Mouse (Mus musculus): ENCODE data around the gene Cryzl1. TPM values are rescaled to one million over a fixed set of nuclear protein-coding genes. Genes with fewer than 3 reads are reported as not detected.

Cryzl1 gene
- total and polyA plus RNA-seq, 2 experiments from 2014 or later: 6.6 to 51.8 TPM

GRCm38 (mm10) chr16:91640171-91640570 is 88.6 kb downstream of the Cryzl1 start:
- H3K4me3 ChIP-seq (ENCODE audit: low read depth, low read length): no peak overlapping the region
- H3K4me2 ChIP-seq (ENCODE audit: low read depth, low read length): no peak overlapping the region
- no peaks in the 10 kb centered on the region for H3K9me3 ChIP-seq (replicated peaks; ENCODE audit: control insufficient read depth, low read length)
- H3K27ac ChIP-seq (ENCODE audit: low read depth): no peak overlapping the region
- DNase-seq (ENCODE audit: low spot score) (no peak), ATAC-seq (ENCODE audit: insufficient read depth, low read depth) (no peak)
- WGBS: 91% methylated on average over 8 of the region's 8 CpGs
- no peaks in the 10 kb centered on the region for H3K27me3 ChIP-seq (ENCODE audit: control insufficient read depth, insufficient read depth, low read length)
- peaks cover 81% of the 10 kb centered on the region for H3K36me3 ChIP-seq (replicated peaks; ENCODE audit: control insufficient read depth, insufficient read depth, low read length)
- H3K9ac ChIP-seq (replicated peaks; ENCODE audit: low read depth, low read length): no peak overlapping the region
- no peak for TF ChIP-seq CTCF (IDR thresholded peaks at IDR 0.05; ENCODE audit: low read depth)
- no peak for TF ChIP-seq EP300 (IDR thresholded peaks at IDR 0.05; ENCODE audit: low read depth)
- H3K4me1 ChIP-seq (ENCODE audit: control insufficient read depth, insufficient read depth): no peaks in the 10 kb centered on the region

GRCm38 (mm10) chr16:91639636-91640035 is 89.1 kb downstream of the Cryzl1 start:
- Histone ChIP-seq H3K36me3 (replicated peaks; ENCODE audit: control insufficient read depth, insufficient read depth, low read length) (peaks cover 86% of the 10 kb centered on the region), H3K4me2 (ENCODE audit: low read depth, low read length) (no peak overlapping the region), H3K9ac (replicated peaks; ENCODE audit: low read depth, low read length) (no peak overlapping the region), H3K27ac (ENCODE audit: low read depth) (no peak overlapping the region), H3K9me3 (replicated peaks; ENCODE audit: control insufficient read depth, low read length) (no peaks in the 10 kb centered on the region), H3K4me1 (ENCODE audit: control insufficient read depth, insufficient read depth) (no peaks in the 10 kb centered on the region), H3K4me3 (ENCODE audit: low read depth, low read length) (no peak overlapping the region), H3K27me3 (ENCODE audit: control insufficient read depth, insufficient read depth, low read length) (no peaks in the 10 kb centered on the region)
- WGBS: 92% methylated on average over 2 of the region's 2 CpGs
- TF ChIP-seq EP300 (IDR thresholded peaks at IDR 0.05; ENCODE audit: low read depth): no peak
- TF ChIP-seq CTCF (IDR thresholded peaks at IDR 0.05; ENCODE audit: low read depth): no peak
- DNase-seq (ENCODE audit: low spot score) (no peak), ATAC-seq (ENCODE audit: insufficient read depth, low read depth) (no peak)

Other genes starting within 250 kb of the Cryzl1 start
- gene Ifnar1, start 243.7 kb downstream of the Cryzl1 start, total RNA-seq (2014; rRNA removed; ENCODE audit: low replicate concordance): 32.6 and 42.6 TPM in 2 replicates
- gene Ifnar1, start 243.7 kb downstream of the Cryzl1 start, polyA plus RNA-seq (2015; fragmentation: Nextera tagmentation; extraction: Ambion mirVana): 23.7 and 24.0 TPM in 2 replicates
- 77.7 and 87.6 TPM in 2 replicates for gene Ifngr2, start 181.9 kb downstream of the Cryzl1 start, total RNA-seq (2014; rRNA removed; ENCODE audit: low replicate concordance)
- 149 and 175 TPM in 2 replicates for gene Ifngr2, start 181.9 kb downstream of the Cryzl1 start, polyA plus RNA-seq (2015; fragmentation: Nextera tagmentation; extraction: Ambion mirVana)
- gene Tmem50b, start 131.2 kb downstream of the Cryzl1 start, total RNA-seq (2014; rRNA removed; ENCODE audit: low replicate concordance): 54.6 and 62.6 TPM in 2 replicates
- 51.1 and 55.7 TPM in 2 replicates for gene Tmem50b, start 131.2 kb downstream of the Cryzl1 start, polyA plus RNA-seq (2015; fragmentation: Nextera tagmentation; extraction: Ambion mirVana)
- 4.6 and 10.7 TPM in 2 replicates for gene Dnajc28, start 109.9 kb downstream of the Cryzl1 start, total RNA-seq (2014; rRNA removed; ENCODE audit: low replicate concordance)
- gene Dnajc28, start 109.9 kb downstream of the Cryzl1 start, polyA plus RNA-seq (2015; fragmentation: Nextera tagmentation; extraction: Ambion mirVana): 9.9 and 15.2 TPM in 2 replicates
- gene Gart, start 82.0 kb downstream of the Cryzl1 start, total RNA-seq (2014; rRNA removed; ENCODE audit: low replicate concordance): 37.9 and 45.9 TPM in 2 replicates
- gene Gart, start 82.0 kb downstream of the Cryzl1 start, polyA plus RNA-seq (2015; fragmentation: Nextera tagmentation; extraction: Ambion mirVana): 42.2 and 43.9 TPM in 2 replicates
- 210 and 243 TPM in 2 replicates for gene Son, start 81.5 kb downstream of the Cryzl1 start, total RNA-seq (2014; rRNA removed; ENCODE audit: low replicate concordance)
- gene Son, start 81.5 kb downstream of the Cryzl1 start, polyA plus RNA-seq (2015; fragmentation: Nextera tagmentation; extraction: Ambion mirVana): 65.6 and 69.1 TPM in 2 replicates
- 4.9 and 6.0 TPM in 2 replicates for gene Donson, start 40.2 kb downstream of the Cryzl1 start, total RNA-seq (2014; rRNA removed; ENCODE audit: low replicate concordance)
- 4.7 and 5.0 TPM in 2 replicates for gene Donson, start 40.2 kb downstream of the Cryzl1 start, polyA plus RNA-seq (2015; fragmentation: Nextera tagmentation; extraction: Ambion mirVana)
- 25.9 and 64.7 TPM in 2 replicates for gene Itsn1, start 306 bp upstream of the Cryzl1 start, total RNA-seq (2014; rRNA removed; ENCODE audit: low replicate concordance)
- gene Itsn1, start 306 bp upstream of the Cryzl1 start, polyA plus RNA-seq (2015; fragmentation: Nextera tagmentation; extraction: Ambion mirVana): 11.1 and 11.9 TPM in 2 replicates

All from heart, postnatal 0 days (tissue).